Mouse (Mus musculus) ES-E14 (cell line): ENCODE results near the gene Atp6v0b.

ENCODE experiments used
- CHD2 ChIP-seq: IDR thresholded peaks from 2 replicates; pipeline ENCODE4 v1.6.1; 2014; ENCODE audit warnings: mild to moderate bottlenecking, low read depth, low read length, inconsistent platforms
- HCFC1 ChIP-seq: IDR thresholded peaks from 2 replicates; pipeline ENCODE4 v1.6.1; 2012; ENCODE audit warnings: low read length, inconsistent platforms, borderline replicate concordance; ENCODE audit not compliant: insufficient read depth
- MAFK ChIP-seq: IDR thresholded peaks from 2 replicates; pipeline ENCODE4 v1.6.1; 2014; ENCODE audit warnings: mild to moderate bottlenecking, low read depth, low read length, inconsistent platforms; ENCODE audit not compliant: insufficient read depth
- ZC3H11A ChIP-seq: IDR thresholded peaks from 2 replicates; pipeline ENCODE4 v1.6.1; 2012; ENCODE audit warnings: low read depth, mild to moderate bottlenecking, inconsistent platforms, low read length, borderline replicate concordance
- ZNF384 ChIP-seq: IDR thresholded peaks from 2 replicates; pipeline ENCODE4 v1.6.1; 2012; ENCODE audit warnings: low read depth, low read length, inconsistent platforms

DNA sequence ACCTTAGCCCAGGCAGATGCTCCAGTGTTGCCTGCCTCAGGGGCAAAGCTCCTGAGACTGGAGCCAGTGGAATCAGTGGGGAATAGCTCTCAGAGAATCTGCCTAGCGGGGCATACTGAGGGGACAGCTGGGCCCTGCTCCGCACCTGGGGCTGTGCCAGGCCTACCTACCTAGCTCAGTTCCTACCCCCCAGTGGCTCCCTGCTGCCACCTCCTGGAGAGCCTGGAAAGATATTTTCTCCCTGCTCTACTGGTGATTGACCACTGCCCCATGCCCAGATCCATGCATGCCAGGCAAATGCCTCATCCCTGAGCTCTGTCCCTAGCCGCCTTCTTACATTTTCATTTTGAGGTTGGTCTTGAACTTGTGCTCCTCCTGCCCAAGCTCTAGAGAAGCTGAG is 28.3 kb downstream of the Atp6v0b start:
- TF ChIP-seq CHD2 (no peak), MAFK (no peak), HCFC1 (no peak), ZC3H11A (no peak), ZNF384 (no peak)
